Mouse (Mus musculus): ENCODE measurements around the gene Nxph3. TPM values are rescaled to one million over a fixed set of nuclear protein-coding genes. Genes with fewer than 3 reads are reported as not detected.

Gene Nxph3
- polyA plus RNA-seq, 1 experiment: 0.34 TPM

DNA sequence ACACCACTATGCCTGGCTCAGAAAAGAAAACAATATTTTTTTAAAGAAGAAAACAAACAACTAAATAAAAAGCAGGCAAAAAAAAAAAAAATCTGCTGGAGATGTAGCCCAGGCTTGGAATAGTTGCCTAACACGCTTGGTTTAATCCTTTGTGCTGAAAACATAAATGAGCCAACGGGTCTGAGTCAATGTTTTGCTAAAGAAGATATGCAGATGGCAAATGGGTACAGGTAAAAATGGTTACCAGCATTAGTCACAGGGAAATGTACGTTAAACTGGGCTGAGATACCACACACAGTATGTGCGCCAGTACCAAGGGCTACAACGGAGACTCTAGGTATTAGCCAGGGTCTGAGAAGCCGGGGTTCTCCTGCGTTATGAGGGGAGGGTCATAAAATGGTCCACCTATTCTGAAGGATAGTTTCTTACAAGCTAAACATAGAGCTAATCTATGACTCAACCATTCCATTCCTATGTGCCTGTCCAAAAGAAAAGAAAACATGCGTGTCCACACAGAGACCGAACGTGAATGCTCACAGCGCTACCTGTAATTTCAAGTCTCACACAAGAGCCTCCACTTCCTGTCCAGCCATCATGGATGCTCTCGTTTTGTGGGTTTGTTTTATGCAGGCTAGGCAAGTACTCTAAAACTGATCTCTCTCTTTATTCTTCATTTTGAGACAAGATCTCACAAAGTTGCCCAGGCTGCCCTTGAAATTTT is 36.1 kb upstream of the Nxph3 start:
- Histone ChIP-seq H3K27me3 (ENCODE audit: control insufficient read depth, insufficient read depth, low read length) (no peaks in the 10 kb centered on the region), H3K27ac (ENCODE audit: control insufficient read depth, insufficient read depth, low read length) (no peak overlapping the region), H3K4me3 (ENCODE audit: control insufficient read depth, insufficient read depth, low read length) (no peak overlapping the region), H3K4me1 (replicated peaks; ENCODE audit: control insufficient read depth, insufficient read depth, low read length) (no peaks in the 10 kb centered on the region), H3K36me3 (ENCODE audit: control insufficient read depth, insufficient read depth, low read length) (no peaks in the 10 kb centered on the region)
- DNase-seq: no peak
- TF ChIP-seq CTCF (IDR thresholded peaks at IDR 0.05; ENCODE audit: borderline replicate concordance, control insufficient read depth, extremely low read depth, insufficient read depth, low read length, poor library complexity) (no peak), POLR2A (IDR thresholded peaks at IDR 0.05; ENCODE audit: control insufficient read depth, extremely low read depth, insufficient read depth, low read length, poor library complexity) (no peak)
- 91% methylated on average over 12 of the region's 12 CpGs for WGBS

DNA sequence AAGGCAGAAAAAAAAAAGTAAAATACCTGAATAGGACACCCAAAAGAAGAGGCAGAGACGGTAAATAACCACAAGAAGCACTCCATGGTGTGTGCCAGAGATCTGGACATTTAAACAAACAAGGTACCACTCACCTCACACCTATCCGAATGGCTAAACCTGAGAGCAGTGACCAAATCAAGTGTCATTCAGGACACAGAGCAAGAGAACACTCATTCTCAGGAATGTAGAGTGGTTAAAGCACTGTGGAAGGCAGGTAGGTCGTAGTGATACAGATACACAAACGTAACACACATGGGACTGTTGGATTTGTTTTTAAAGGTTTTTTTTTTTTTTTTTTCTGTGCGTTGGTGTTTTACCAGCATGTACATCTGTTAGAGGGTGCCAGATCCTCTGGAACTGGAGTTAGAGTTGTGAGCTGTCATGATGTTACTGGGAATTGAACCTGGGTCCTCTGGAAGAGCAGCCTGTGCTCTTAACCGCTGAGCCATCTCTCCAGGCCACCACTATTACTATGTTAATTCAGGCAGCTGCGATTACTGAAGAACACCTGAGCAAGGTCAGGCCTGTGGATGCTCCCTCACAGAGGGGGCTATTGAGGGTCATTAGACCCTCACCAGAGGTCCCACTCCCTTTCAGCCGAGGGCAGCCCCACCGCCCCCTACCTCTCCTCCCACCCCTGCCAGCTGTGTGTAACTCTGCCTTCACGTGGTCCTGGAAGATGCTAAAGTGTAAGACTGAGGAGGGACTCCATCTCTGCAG is 31.8 kb upstream of the Nxph3 start:
- Histone ChIP-seq H3K4me3 (ENCODE audit: control insufficient read depth, insufficient read depth, low read length) (no peak overlapping the region), H3K4me1 (replicated peaks; ENCODE audit: control insufficient read depth, insufficient read depth, low read length) (0 out of 2 replicates have a peak, but pooled peaks cover 2% of the 10 kb centered on the region), H3K27me3 (ENCODE audit: control insufficient read depth, insufficient read depth, low read length) (no peaks in the 10 kb centered on the region), H3K36me3 (ENCODE audit: control insufficient read depth, insufficient read depth, low read length) (no peaks in the 10 kb centered on the region), H3K27ac (ENCODE audit: control insufficient read depth, insufficient read depth, low read length) (no peak overlapping the region)
- DNase-seq: no peak
- TF ChIP-seq POLR2A (IDR thresholded peaks at IDR 0.05; ENCODE audit: control insufficient read depth, extremely low read depth, insufficient read depth, low read length, poor library complexity) (no peak), CTCF (IDR thresholded peaks at IDR 0.05; ENCODE audit: borderline replicate concordance, control insufficient read depth, extremely low read depth, insufficient read depth, low read length, poor library complexity) (no peak)
- WGBS: 85% methylated on average over 10 of the region's 10 CpGs

DNA sequence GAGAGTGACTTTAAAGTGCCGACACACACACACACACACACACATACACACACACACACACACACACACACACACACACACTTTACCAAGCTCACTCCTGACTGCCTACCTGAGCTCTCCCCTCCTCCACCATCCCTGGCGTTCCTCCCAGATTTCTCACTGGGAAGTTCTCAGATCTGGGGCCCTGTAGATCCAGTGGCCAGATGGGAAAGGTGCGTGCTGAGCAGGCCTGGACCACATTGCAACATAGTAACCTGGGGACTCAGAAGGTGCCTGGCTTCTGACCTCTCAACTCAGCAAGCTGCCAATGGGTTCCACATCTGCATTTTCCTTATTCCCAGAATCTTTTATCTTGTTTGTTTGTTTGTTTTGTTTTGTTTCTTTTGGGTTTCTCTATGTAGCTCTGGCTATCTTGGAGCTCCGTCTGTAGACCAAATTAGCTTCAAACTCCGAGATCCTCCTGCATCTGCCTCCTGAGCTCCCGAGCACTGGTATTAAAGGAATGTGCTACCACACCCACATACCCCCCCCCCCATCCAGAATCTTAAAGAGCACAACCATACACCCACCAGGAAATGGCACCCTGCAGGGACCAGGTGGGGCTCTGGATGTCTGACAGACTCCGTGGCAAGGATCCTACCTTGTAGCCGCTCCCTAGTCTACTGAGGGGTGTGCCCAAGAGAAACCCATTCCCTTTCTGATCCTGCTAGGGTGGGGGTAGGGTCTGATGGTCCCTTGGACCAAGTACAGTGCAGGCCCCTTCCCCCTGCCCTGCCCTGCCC is 30.4 kb upstream of the Nxph3 start:
- 91% methylated on average over 8 of the region's 8 CpGs for WGBS
- Histone ChIP-seq H3K27ac (ENCODE audit: control insufficient read depth, insufficient read depth, low read length) (no peak overlapping the region), H3K36me3 (ENCODE audit: control insufficient read depth, insufficient read depth, low read length) (no peaks in the 10 kb centered on the region), H3K4me1 (replicated peaks; ENCODE audit: control insufficient read depth, insufficient read depth, low read length) (peaks cover 14% of the 10 kb centered on the region), H3K4me3 (ENCODE audit: control insufficient read depth, insufficient read depth, low read length) (no peak overlapping the region), H3K27me3 (ENCODE audit: control insufficient read depth, insufficient read depth, low read length) (no peaks in the 10 kb centered on the region)
- DNase-seq: no peak
- TF ChIP-seq CTCF (IDR thresholded peaks at IDR 0.05; ENCODE audit: borderline replicate concordance, control insufficient read depth, extremely low read depth, insufficient read depth, low read length, poor library complexity): no peak
- no peak for TF ChIP-seq POLR2A (IDR thresholded peaks at IDR 0.05; ENCODE audit: control insufficient read depth, extremely low read depth, insufficient read depth, low read length, poor library complexity)

GRCm38 (mm10) chr11:95540637-95541385 is 26.4 kb upstream of the Nxph3 start:
- TF ChIP-seq POLR2A (IDR thresholded peaks at IDR 0.05; ENCODE audit: control insufficient read depth, extremely low read depth, insufficient read depth, low read length, poor library complexity): no peak
- TF ChIP-seq CTCF (IDR thresholded peaks at IDR 0.05; ENCODE audit: borderline replicate concordance, control insufficient read depth, extremely low read depth, insufficient read depth, low read length, poor library complexity): no peak
- Histone ChIP-seq H3K27ac (ENCODE audit: control insufficient read depth, insufficient read depth, low read length) (no peak overlapping the region), H3K27me3 (ENCODE audit: control insufficient read depth, insufficient read depth, low read length) (no peaks in the 10 kb centered on the region), H3K36me3 (ENCODE audit: control insufficient read depth, insufficient read depth, low read length) (no peaks in the 10 kb centered on the region), H3K4me1 (replicated peaks; ENCODE audit: control insufficient read depth, insufficient read depth, low read length) (peaks cover 17% of the 10 kb centered on the region), H3K4me3 (ENCODE audit: control insufficient read depth, insufficient read depth, low read length) (no peak overlapping the region)
- WGBS: 28% methylated on average over 18 of the region's 18 CpGs
- DNase-seq: no peak

- 77% methylated on average over 15 of the region's 15 CpGs for WGBS
- no peak overlapping the region for H3K4me3 ChIP-seq (ENCODE audit: control insufficient read depth, insufficient read depth, low read length)
- peaks cover 17% of the 10 kb centered on the region for H3K4me1 ChIP-seq (replicated peaks; ENCODE audit: control insufficient read depth, insufficient read depth, low read length)
- no peaks in the 10 kb centered on the region for H3K27me3 ChIP-seq (ENCODE audit: control insufficient read depth, insufficient read depth, low read length)
- TF ChIP-seq CTCF (IDR thresholded peaks at IDR 0.05; ENCODE audit: borderline replicate concordance, control insufficient read depth, extremely low read depth, insufficient read depth, low read length, poor library complexity) (no peak), POLR2A (IDR thresholded peaks at IDR 0.05; ENCODE audit: control insufficient read depth, extremely low read depth, insufficient read depth, low read length, poor library complexity) (no peak)
- DNase-seq: no peak
- H3K36me3 ChIP-seq (ENCODE audit: control insufficient read depth, insufficient read depth, low read length): no peaks in the 10 kb centered on the region
- H3K27ac ChIP-seq (ENCODE audit: control insufficient read depth, insufficient read depth, low read length): no peak overlapping the region
Measured at GRCm38 (mm10) chr11:95538378-95539104, 24.2 kb upstream of the Nxph3 start.
